ENCODE assay signal across 8 mouse cellular contexts in genomic region chr2:67565480-67566331, GRCm38 (mm10). TPM values are rescaled to one million over a fixed set of nuclear protein-coding genes. Genes with fewer than 3 reads are reported as not detected.
DNase-seq lines count a peak whose midpoint lies in the region; ATAC-seq and TF ChIP-seq lines count a peak whose summit lies in the region.

Gene B3galt1 (plus strand): TSS chr2:67565871.

- peak within 1 kb of the TSS; percentile 83 for H3K4me3 ChIP-seq in forebrain, embryonic 13.5 days
- peak within 1 kb of the TSS; percentile 80 for H3K4me3 ChIP-seq in heart, embryonic 16.5 days (ENCODE audit: low read length)
- H3K4me3 ChIP-seq in liver, adult 2 months (ENCODE audit: insufficient read depth, low read depth, low read length) = peak within 1 kb of the TSS; percentile 50

- no peaks in the 10 kb centered on the region for H3K79me2 ChIP-seq in liver, adult 2 months (ENCODE audit: control insufficient read depth, insufficient read depth, low read length)

- no peaks in the 10 kb centered on the region for H3K27me3 ChIP-seq in forebrain, embryonic 13.5 days
- H3K27me3 ChIP-seq in heart, embryonic 16.5 days (ENCODE audit: control insufficient read depth, insufficient read depth, low read length) = no peaks in the 10 kb centered on the region
- 0 out of 2 replicates have a peak, but pooled peaks cover 4% of the 10 kb centered on the region for H3K27me3 ChIP-seq in liver, adult 2 months (ENCODE audit: control insufficient read depth, insufficient read depth, low read length)

- H3K36me3 ChIP-seq in forebrain, embryonic 13.5 days (ENCODE audit: poor library complexity, severe bottlenecking) = no peaks in the 10 kb centered on the region
- no peaks in the 10 kb centered on the region for H3K36me3 ChIP-seq in heart, embryonic 16.5 days (ENCODE audit: control insufficient read depth, insufficient read depth)
- H3K36me3 ChIP-seq in liver, adult 2 months (ENCODE audit: control insufficient read depth, insufficient read depth, low read length) = no peaks in the 10 kb centered on the region

- peaks cover 15% of the 10 kb centered on the region for H3K4me1 ChIP-seq in forebrain, embryonic 13.5 days
- peaks cover 5% of the 10 kb centered on the region; the same call in 1 of the 2 replicates for H3K4me1 ChIP-seq in heart, embryonic 16.5 days (ENCODE audit: control insufficient read depth, insufficient read depth, low read length)
- H3K4me1 ChIP-seq in liver, adult 2 months (ENCODE audit: control insufficient read depth, insufficient read depth, low read length) = no peaks in the 10 kb centered on the region

- peak within 1 kb of the TSS; percentile 75 for H3K4me2 ChIP-seq in forebrain, embryonic 13.5 days
- H3K4me2 ChIP-seq in heart, embryonic 16.5 days (ENCODE audit: low read depth, low read length) = peak within 1 kb of the TSS; percentile 94

- H3K9ac ChIP-seq in forebrain, embryonic 13.5 days = peak within 1 kb of the TSS; percentile 89
- peak within 1 kb of the TSS; percentile 63 for H3K9ac ChIP-seq in heart, embryonic 16.5 days (ENCODE audit: low read length)
- peak within 1 kb of the TSS; percentile 7 for H3K9ac ChIP-seq in liver, adult 2 months (ENCODE audit: low read depth, low read length)

- no peaks in the 10 kb centered on the region for H3K9me3 ChIP-seq in forebrain, embryonic 13.5 days (replicated peaks)
- no peaks in the 10 kb centered on the region for H3K9me3 ChIP-seq in heart, embryonic 16.5 days (replicated peaks; ENCODE audit: control insufficient read depth, low read length)

- no peak for TF ChIP-seq CTCF in liver, adult 2 months (IDR thresholded peaks at IDR 0.05; ENCODE audit: low read depth, low read length)

- peak; percentile 85 for ATAC-seq in CD4-positive, CD25-positive, alpha-beta regulatory T cell, adult 4 months
- peak; percentile 98 for ATAC-seq in forebrain, embryonic 13.5 days
- ATAC-seq in heart, embryonic 16.5 days (replicated peaks; ENCODE audit: extremely low read depth, insufficient read depth, low FRiP score) = peak; percentile 94

- WGBS in forebrain, embryonic 13.5 days = under 1% methylated on average over 80 of the region's 83 CpGs
- WGBS in heart, embryonic 16.5 days = 1% methylated on average over 76 of the region's 83 CpGs
- WGBS in liver, adult 2 months = 1% methylated on average over 81 of the region's 83 CpGs

- peak within 1 kb of the TSS; percentile 97 for H3K27ac ChIP-seq in forebrain, embryonic 13.5 days
- H3K27ac ChIP-seq in heart, embryonic 16.5 days (ENCODE audit: low read length) = peak within 1 kb of the TSS; percentile 64
- H3K27ac ChIP-seq in liver, adult 2 months (replicated peaks; ENCODE audit: insufficient read depth, low read depth, low read length) = no peak within 1 kb of the TSS; the same call in 1 of the 2 replicates

- no peak for TF ChIP-seq POLR2A in liver, adult 2 months (IDR thresholded peaks at IDR 0.05; ENCODE audit: extremely low read depth, insufficient read depth, low read length)

- peak; percentile 12 for DNase-seq in c-Kit-positive CD71-negative TER-119-negative erythroid progenitor cells, embryonic 14.5 days (ENCODE audit: low read depth)
- peak; percentile 87 for DNase-seq in kidney, postnatal 10 days
- DNase-seq in liver, adult 2 months (ENCODE audit: extremely low read depth, low read depth, low spot score) = peak; percentile 16
- peak; percentile 87 for DNase-seq in neural tube, embryonic 10.5 days (ENCODE audit: extremely low spot score, low spot score)
- DNase-seq in testis, postnatal 10 days (ENCODE audit: low spot score) = peak; percentile 82

RNA-seq across cellular contexts. Expression of gene B3galt1, which starts in this region (rescaled TPM):
- polyA plus RNA-seq in CD4-positive, CD25-positive, alpha-beta regulatory T cell, adult 4 months (2017; shearing (Covaris generic)) = under 1 TPM; 0.27 to 0.58 TPM
- polyA plus RNA-seq in forebrain, embryonic 13.5 days (2015; fragmentation: Nextera tagmentation; extraction: Ambion mirVana) = 31.5 and 34.1 TPM in 2 replicates
- polyA plus RNA-seq in heart, embryonic 16.5 days (2015; fragmentation: Nextera tagmentation; extraction: Ambion mirVana) = 5.7 and 6.7 TPM in 2 replicates
- 20.7 and 22.8 TPM in 2 replicates for total RNA-seq in liver, adult 2 months (2014; rRNA removed)
- 1.6 and 2.6 TPM in 2 replicates for polyA plus RNA-seq in liver, adult 2 months (2012; rRNA removed)

Comparison
In these comparisons a context has a peak if more than half of its experiments do, and no peak if none do; other contexts are left out.
1. Peak in ATAC-seq in CD4-positive, CD25-positive, alpha-beta regulatory T cell, adult 4 months; RNA of the gene not detected or under 1 TPM.
2. DNase-seq: peak in every context shown above with its lines; median percentile 87 in kidney, postnatal 10 days; 87 in neural tube, embryonic 10.5 days; 82 in testis, postnatal 10 days; 16 in liver, adult 2 months; 12 in c-Kit-positive CD71-negative TER-119-negative erythroid progenitor cells, embryonic 14.5 days.
3. H3K9ac ChIP-seq: peak in every context shown above with its lines; median percentile 89 in forebrain, embryonic 13.5 days; 63 in heart, embryonic 16.5 days; 7 in liver, adult 2 months.